Mouse (Mus musculus) hematopoietic multipotent progenitor cell, adult 10-12 weeks (in vitro differentiated cells): ENCODE measurements around the gene Tas2r102. TPM values are rescaled to one million over a fixed set of nuclear protein-coding genes. Genes with fewer than 3 reads are reported as not detected.

Source experiments
- polyA plus RNA-seq: library from polyadenylated mRNA; stranded (reverse); fragments of >175 nt; gene quantifications from 2 replicates; pipeline ENCODE4 v1.2.3, GENCODE M21; 2012; ENCODE audit warnings: low replicate concordance

Tas2r102 gene
- polyA plus RNA-seq: not detected in 2 replicates

GRCm38 (mm10) chr6:132761831-132762230 lies at the start of gene Tas2r102:
Gene Tas2r102, plus strand, starts transcription at chr6:132762131.

DNA sequence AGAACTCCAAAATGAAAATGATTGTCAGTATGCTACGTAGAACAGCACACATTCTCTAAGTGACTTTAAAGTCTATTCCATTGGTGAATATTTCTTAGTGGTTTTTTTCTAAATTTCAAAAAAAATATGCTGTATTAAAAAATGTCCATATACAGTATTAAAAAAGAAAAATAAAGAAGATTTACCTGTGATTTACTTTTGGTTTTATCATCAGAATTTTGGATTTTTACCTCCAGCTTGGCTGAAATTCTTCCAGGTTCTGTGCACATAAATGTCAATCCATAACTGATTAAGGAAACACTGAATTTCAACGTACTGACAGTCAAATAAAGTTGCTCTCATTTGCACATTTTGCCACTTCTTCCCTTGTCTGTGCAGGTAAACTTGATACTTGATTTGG lies 24.0 kb upstream of the Tas2r102 start, which contains the start of gene Tas2r115:
Tas2r115 (minus strand) TSS at position 101 of the 400 bp plus-strand sequence.

GRCm38 (mm10) chr6:132754430-132754829 lies 7.5 kb upstream of the Tas2r102 start, which contains the start of gene Tas2r124:
Gene Tas2r124, plus strand, starts transcription at chr6:132754730.

DNA sequence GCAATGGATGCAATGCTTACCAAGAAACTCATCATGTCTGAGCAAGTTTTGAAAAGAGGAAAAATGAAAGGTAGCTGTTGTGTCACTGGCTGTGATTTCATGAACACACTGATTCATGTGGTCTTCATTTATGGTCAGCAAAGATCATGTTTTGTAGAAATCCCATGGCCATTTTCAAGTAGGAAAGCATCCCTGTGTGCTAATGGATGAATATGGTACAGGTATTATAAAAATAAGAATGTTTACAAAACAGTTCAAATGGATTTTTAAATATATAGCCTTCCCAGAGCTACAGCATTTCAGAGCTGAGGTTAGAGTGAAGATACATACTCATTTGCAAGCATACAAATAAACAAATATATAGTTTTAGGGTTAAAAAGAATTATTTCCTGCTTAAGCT lies 16.1 kb downstream of the Tas2r102 start, which contains the start of gene Tas2r136:
Tas2r136 (minus strand) TSS at position 101 of the 400 bp plus-strand sequence.

DNA sequence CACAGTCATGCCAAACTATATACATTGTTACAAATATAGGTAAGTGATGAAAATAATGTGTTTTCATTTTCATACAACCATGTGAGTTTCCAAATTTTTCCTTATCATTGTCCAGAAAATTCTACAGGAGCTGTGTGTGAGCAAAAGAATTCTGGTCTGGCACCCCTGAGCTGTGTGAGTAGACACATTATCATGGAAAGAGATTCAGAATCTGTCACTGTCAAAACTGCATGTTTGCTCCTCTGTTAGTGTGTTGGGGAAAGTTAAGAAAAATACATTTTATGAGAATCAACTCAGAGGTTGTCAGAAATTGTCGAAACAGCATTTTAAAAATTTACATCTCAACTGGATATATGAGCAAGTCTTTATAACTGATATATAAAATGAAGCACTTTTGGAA lies 40.6 kb downstream of the Tas2r102 start, which contains the start of gene Tas2r117:
Tas2r117 (plus strand) TSS at position 301 of the 400 bp plus-strand sequence.

Other genes starting within 250 kb of the Tas2r102 start
- gene Prh1, start 192.3 kb upstream of the Tas2r102 start, polyA plus RNA-seq: not detected in 2 replicates
- gene Prp2, start 166.2 kb upstream of the Tas2r102 start, polyA plus RNA-seq: not detected in 2 replicates
- gene A630073D07Rik, start 110.6 kb upstream of the Tas2r102 start, polyA plus RNA-seq: not detected in 2 replicates
- not detected in 2 replicates for gene Tas2r120, start 105.2 kb upstream of the Tas2r102 start, polyA plus RNA-seq
- gene Tas2r121, start 61.1 kb upstream of the Tas2r102 start, polyA plus RNA-seq: not detected in 2 replicates
- not detected in 2 replicates for gene Tas2r122, start 50.2 kb upstream of the Tas2r102 start, polyA plus RNA-seq
- gene Tas2r115, start 24.1 kb upstream of the Tas2r102 start, polyA plus RNA-seq: not detected in 2 replicates
- not detected in 2 replicates for gene Tas2r124, start 7.4 kb upstream of the Tas2r102 start, polyA plus RNA-seq
- gene Tas2r136, start 16.0 kb downstream of the Tas2r102 start, polyA plus RNA-seq: not detected in 2 replicates
- not detected in 2 replicates for gene Tas2r117, start 40.7 kb downstream of the Tas2r102 start, polyA plus RNA-seq
- gene Tas2r123, start 85.0 kb downstream of the Tas2r102 start, polyA plus RNA-seq: not detected in 2 replicates
- not detected in 2 replicates for gene Tas2r116, start 93.3 kb downstream of the Tas2r102 start, polyA plus RNA-seq
- gene Tas2r110, start 105.9 kb downstream of the Tas2r102 start, polyA plus RNA-seq: not detected in 2 replicates
- not detected in 2 replicates for gene Tas2r113, start 130.9 kb downstream of the Tas2r102 start, polyA plus RNA-seq
- not detected in 2 replicates for gene Tas2r125, start 147.5 kb downstream of the Tas2r102 start, polyA plus RNA-seq
- not detected in 2 replicates for gene Tas2r129, start 189.0 kb downstream of the Tas2r102 start, polyA plus RNA-seq
- gene Tas2r131, start 195.8 kb downstream of the Tas2r102 start, polyA plus RNA-seq: not detected in 2 replicates
- gene Tas2r109, start 218.8 kb downstream of the Tas2r102 start, polyA plus RNA-seq: not detected in 2 replicates